Mouse (Mus musculus) G1E (cell line): ENCODE data around the gene Actrt2. TPM values are rescaled to one million over a fixed set of nuclear protein-coding genes. Genes with fewer than 3 reads are reported as not detected.

ENCODE experiments used
- ATAC-seq: 2 replicates; pipeline ENCODE4 v1.8.0; 2016; ENCODE audit warnings: mild to moderate bottlenecking; ENCODE audit not compliant: insufficient number of reproducible peaks, poor library complexity, low FRiP score, severe bottlenecking; ENCODE audit errors: extremely low read depth
- DNase-seq: peaks from one replicate; pipeline ENCODE4 v3.0.0; 2012; ENCODE audit warnings: low spot score
- H3K27me3 ChIP-seq: 2 replicates; pipeline ENCODE4 v1.6.1; 2012; ENCODE audit warnings: mild to moderate bottlenecking, low read length, inconsistent platforms; ENCODE audit not compliant: insufficient read depth
- H3K36me3 ChIP-seq: replicated peaks from 2 replicates; pipeline ENCODE3; 2012; ENCODE audit warnings: mild to moderate bottlenecking, inconsistent platforms
- H3K4me1 ChIP-seq: 2 replicates; pipeline ENCODE4 v1.6.1; 2012; ENCODE audit warnings: low read depth, low read length, inconsistent platforms, mixed read lengths; ENCODE audit not compliant: insufficient read depth
- H3K4me3 ChIP-seq: 2 replicates; pipeline ENCODE4 v1.5.1; 2012; ENCODE audit warnings: low read depth, mild to moderate bottlenecking, inconsistent platforms, low read length, moderate library complexity, mixed read lengths
- H3K9me3 ChIP-seq: replicated peaks from 2 replicates; pipeline ENCODE4 v1.6.1; 2012; ENCODE audit warnings: inconsistent platforms
- CTCF ChIP-seq: IDR thresholded peaks from 2 replicates; pipeline ENCODE4 v1.5.1; 2012; ENCODE audit warnings: low read depth, low read length, inconsistent platforms, mixed read lengths
- GATA1 ChIP-seq: IDR thresholded peaks from 2 replicates; pipeline ENCODE4 v1.6.1; 2012; ENCODE audit warnings: borderline replicate concordance, low read length, inconsistent platforms, mixed read lengths
- GATA2 ChIP-seq: IDR thresholded peaks from 2 replicates; pipeline ENCODE4 v1.6.1; 2012; ENCODE audit warnings: low read depth, low read length, inconsistent platforms, borderline replicate concordance
- POLR2AphosphoS5 ChIP-seq: IDR thresholded peaks from 2 replicates; pipeline ENCODE4 v1.6.1; 2012; ENCODE audit warnings: low read depth, low read length, inconsistent platforms; ENCODE audit not compliant: insufficient replicate concordance
- TAL1 ChIP-seq: conservative IDR thresholded peaks from 2 replicates; pipeline ENCODE4 v1.6.1; 2012; ENCODE audit warnings: low read depth, low read length, inconsistent platforms, mixed read lengths
- polyA plus RNA-seq: library from polyadenylated mRNA; stranded (reverse); fragments of >175 nt; gene quantifications from 2 replicates; pipeline ENCODE4 v1.2.3, GENCODE M21; 2012
- total RNA-seq, 2 experiments: library from RNA; stranded (forward) in 1 of 2; stranded (reverse) in 1 of 2; fragments of 200-1000 nt in 1 of 2; fragments of >200 nt in 1 of 2; fragmentation: Nextera tagmentation in 1 of 2; gene quantifications; 2 replicates each; pipeline ENCODE4 v1.2.3; 2014 to 2017

The Actrt2 gene
- total and polyA plus RNA-seq, 3 experiments, result not detected

- ATAC-seq (no peak), DNase-seq (no peak)
- H3K4me3 ChIP-seq, result no peak overlapping the region
- H3K9me3 ChIP-seq, result peaks cover 86% of the 10 kb centered on the region
- no peak for TF ChIP-seq GATA2
- no peak for TF ChIP-seq POLR2AphosphoS5
- TF ChIP-seq CTCF, result no peak
- TF ChIP-seq TAL1, result no peak
- TF ChIP-seq GATA1, result no peak
- no peaks in the 10 kb centered on the region for H3K4me1 ChIP-seq
- no peaks in the 10 kb centered on the region for H3K36me3 ChIP-seq
- no peaks in the 10 kb centered on the region for H3K27me3 ChIP-seq
Observed at GRCm38 (mm10) chr4:154660025-154660424, 7.6 kb downstream of the Actrt2 start.

- H3K27me3 ChIP-seq, result no peaks in the 10 kb centered on the region
- H3K9me3 ChIP-seq, result peaks cover 73% of the 10 kb centered on the region
- H3K4me1 ChIP-seq, result no peaks in the 10 kb centered on the region
- TF ChIP-seq CTCF (no peak), GATA2 (no peak), TAL1 (no peak), POLR2AphosphoS5 (no peak)
- ATAC-seq, result no peak
- H3K36me3 ChIP-seq, result no peaks in the 10 kb centered on the region
- DNase-seq, result no peak
- no peak overlapping the region for H3K4me3 ChIP-seq
Observed at GRCm38 (mm10) chr4:154655134-154655910, 12.3 kb downstream of the Actrt2 start.

- peaks cover 71% of the 10 kb centered on the region for H3K9me3 ChIP-seq
- H3K27me3 ChIP-seq, result no peaks in the 10 kb centered on the region
- H3K36me3 ChIP-seq, result no peaks in the 10 kb centered on the region
- ATAC-seq, result no peak
- no peak for DNase-seq
- no peaks in the 10 kb centered on the region for H3K4me1 ChIP-seq
- H3K4me3 ChIP-seq, result no peak overlapping the region
- TF ChIP-seq GATA1, result no peak
- TF ChIP-seq GATA2, result no peak
- TF ChIP-seq TAL1, result no peak
- TF ChIP-seq POLR2AphosphoS5, result no peak
- no peak for TF ChIP-seq CTCF
Observed at GRCm38 (mm10) chr4:154652494-154652893, 15.2 kb downstream of the Actrt2 start.

- Histone ChIP-seq H3K27me3 (no peaks in the 10 kb centered on the region), H3K9me3 (peaks cover 69% of the 10 kb centered on the region), H3K4me1 (no peaks in the 10 kb centered on the region), H3K4me3 (no peak overlapping the region), H3K36me3 (no peaks in the 10 kb centered on the region)
- DNase-seq (no peak), ATAC-seq (no peak)
- TF ChIP-seq GATA2, result no peak
- TF ChIP-seq CTCF, result no peak
- TF ChIP-seq POLR2AphosphoS5, result no peak
- TF ChIP-seq GATA1, result no peak
- TF ChIP-seq TAL1, result no peak
Observed at GRCm38 (mm10) chr4:154649083-154649747, 18.5 kb downstream of the Actrt2 start.

- Histone ChIP-seq H3K4me3 (no peak overlapping the region), H3K4me1 (no peaks in the 10 kb centered on the region), H3K27me3 (no peaks in the 10 kb centered on the region), H3K9me3 (peaks cover 89% of the 10 kb centered on the region), H3K36me3 (no peaks in the 10 kb centered on the region)
- TF ChIP-seq TAL1 (no peak), GATA2 (no peak), POLR2AphosphoS5 (no peak), GATA1 (no peak), CTCF (no peak)
- ATAC-seq, result no peak
- DNase-seq, result no peak
Observed at GRCm38 (mm10) chr4:154642496-154642895, 25.2 kb downstream of the Actrt2 start.
